ENCODE assay signal across 8 mouse cellular contexts in the genomic region with DNA sequence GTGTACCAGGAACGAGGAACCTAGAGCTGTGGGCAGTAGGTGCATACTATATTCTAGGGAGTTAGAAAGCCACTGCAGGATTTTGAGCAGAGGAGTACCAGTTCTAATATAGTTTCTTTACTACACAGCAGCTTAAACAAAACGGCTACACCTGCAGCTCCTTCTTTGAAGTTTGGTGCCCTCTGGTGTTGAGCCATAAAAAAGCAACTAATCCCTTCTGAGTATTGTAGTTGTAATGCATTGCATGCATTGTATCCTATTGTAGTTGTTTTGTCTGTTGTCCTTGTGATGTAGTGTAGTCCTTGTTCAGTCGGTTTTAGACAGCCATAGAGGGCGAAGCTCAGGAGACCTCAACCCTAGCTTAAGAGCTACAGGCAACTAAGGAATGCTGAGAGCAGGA.
A peak's percentile ranks its signal among the peaks of the same experiment; 100 is the strongest.
DNase-seq lines count a peak whose midpoint lies in the region; ATAC-seq and TF ChIP-seq lines count a peak whose summit lies in the region.

No protein-coding gene starts in this region.

- H3K27ac ChIP-seq in CH12.LX (ENCODE audit: insufficient read depth, low read depth) = no peak overlapping the region
- no peak overlapping the region for H3K27ac ChIP-seq in forebrain, postnatal 0 days (ENCODE audit: low read depth, low read length)
- H3K27ac ChIP-seq in kidney, postnatal 0 days = no peak overlapping the region

- no peaks in the 10 kb centered on the region for H3K9me3 ChIP-seq in CH12.LX (replicated peaks; ENCODE audit: low read length)
- H3K9me3 ChIP-seq in forebrain, postnatal 0 days (ENCODE audit: low read length) = no peaks in the 10 kb centered on the region
- no peaks in the 10 kb centered on the region for H3K9me3 ChIP-seq in kidney, postnatal 0 days (replicated peaks; ENCODE audit: low read length)

- peak; percentile 58 to 93 for TF ChIP-seq CTCF in CH12.LX (conservative IDR thresholded peaks at IDR 0.05 in 1 of 2, IDR thresholded peaks at IDR 0.05 in 1 of 2; ENCODE audit: low read depth in 2 of 2, low read length in 2 of 2)
- peak; percentile 82 for TF ChIP-seq CTCF in forebrain, postnatal 0 days (IDR thresholded peaks at IDR 0.05; ENCODE audit: low read depth)
- TF ChIP-seq CTCF in kidney, postnatal 0 days (IDR thresholded peaks at IDR 0.05; ENCODE audit: low read depth) = peak; percentile 90

- TF ChIP-seq EP300 in CH12.LX (IDR thresholded peaks at IDR 0.05; ENCODE audit: low read length) = no peak

- H3K4me2 ChIP-seq in CH12.LX (ENCODE audit: insufficient read depth, low read depth, poor library complexity, severe bottlenecking) = no peak overlapping the region
- no peak overlapping the region for H3K4me2 ChIP-seq in forebrain, postnatal 0 days (ENCODE audit: low read depth)
- no peak overlapping the region for H3K4me2 ChIP-seq in kidney, postnatal 0 days (ENCODE audit: low read length)

- peak; percentile 97 for TF ChIP-seq RAD21 in CH12.LX (IDR thresholded peaks at IDR 0.05; ENCODE audit: low read depth, low read length)

- no peaks in the 10 kb centered on the region for H3K27me3 ChIP-seq in CH12.LX (replicated peaks)
- no peaks in the 10 kb centered on the region for H3K27me3 ChIP-seq in forebrain, postnatal 0 days (ENCODE audit: insufficient read depth, low read length)
- H3K27me3 ChIP-seq in kidney, postnatal 0 days (ENCODE audit: insufficient read depth, low read length) = no peaks in the 10 kb centered on the region

- in situ Hi-C loops in CH12.LX (cut with MboI; ENCODE audit: low pct_ligation_motif_present, low pct_unique_long_range_greater_than_20kb, low sequenced_read_pairs) = loop anchor here (5.0 to 10.0 kb wide), 2 partner anchors 220 to 382 kb away; no protein-coding TSS in a partner anchor

- TF ChIP-seq POLR2A in CH12.LX (IDR thresholded peaks at IDR 0.05; ENCODE audit: low read depth, low read length) = no peak

- WGBS in forebrain, postnatal 0 days = 49% methylated on average over 4 of the region's 4 CpGs
- 58% methylated on average over 4 of the region's 4 CpGs for WGBS in kidney, postnatal 0 days

- dilution Hi-C loops in CH12.LX (cut with MboI; ENCODE audit: extremely low pct_ligation_motif_present, extremely low pct_unique_long_range_greater_than_20kb, low sequenced_read_pairs) = no loop called here

- peak; percentile 72 for ATAC-seq in forebrain, postnatal 0 days
- ATAC-seq in kidney, postnatal 0 days (replicated peaks; ENCODE audit: low FRiP score, low read depth) = no peak
- peak; percentile 76 for ATAC-seq in neutrophil, adult 5-6 weeks (ENCODE audit: extremely low read depth, insufficient number of reproducible peaks, low FRiP score, poor library complexity, severe bottlenecking)

- H3K36me3 ChIP-seq in CH12.LX (replicated peaks in 1 of 2; ENCODE audit: control insufficient read depth in 1 of 2, insufficient read depth in 1 of 2, low read length in 1 of 2) = peaks cover 32 to 75% of the 10 kb centered on the region in 2 experiments
- peaks cover 32% of the 10 kb centered on the region for H3K36me3 ChIP-seq in forebrain, postnatal 0 days (ENCODE audit: insufficient read depth)
- peaks cover 18% of the 10 kb centered on the region for H3K36me3 ChIP-seq in kidney, postnatal 0 days (ENCODE audit: insufficient read depth, low read length)

- no peaks in the 10 kb centered on the region for H3K4me1 ChIP-seq in CH12.LX (ENCODE audit: control insufficient read depth in 1 of 2, insufficient read depth in 2 of 2)
- no peaks in the 10 kb centered on the region for H3K4me1 ChIP-seq in forebrain, postnatal 0 days (ENCODE audit: insufficient read depth)
- no peaks in the 10 kb centered on the region for H3K4me1 ChIP-seq in kidney, postnatal 0 days (replicated peaks; ENCODE audit: insufficient read depth, low read length)

- H3K79me2 ChIP-seq in CH12.LX (replicated peaks; ENCODE audit: control insufficient read depth, extremely low read depth, insufficient read depth, poor library complexity, severe bottlenecking) = no peaks in the 10 kb centered on the region; the same call in 1 of the 2 replicates

- no peak overlapping the region for H3K9ac ChIP-seq in CH12.LX (ENCODE audit: insufficient read depth, low read depth)
- no peak overlapping the region for H3K9ac ChIP-seq in forebrain, postnatal 0 days
- no peak overlapping the region for H3K9ac ChIP-seq in kidney, postnatal 0 days (ENCODE audit: low read depth, low read length)

- no peak overlapping the region for H3K4me3 ChIP-seq in CH12.LX (replicated peaks in 1 of 3; ENCODE audit: low read depth in 2 of 3, low read length in 2 of 3, poor library complexity in 1 of 3)
- no peak overlapping the region for H3K4me3 ChIP-seq in forebrain, postnatal 0 days (ENCODE audit: low read depth, low read length)
- H3K4me3 ChIP-seq in kidney, postnatal 0 days (replicated peaks; ENCODE audit: low read depth, low read length) = no peak overlapping the region

- DNase-seq in 3T3-L1 (ENCODE audit: low read depth, low spot score) (peak; percentile 79), CH12.LX (ENCODE audit: extremely low read depth) (peak; percentile 72)
- DNase-seq in c-Kit-positive CD71-positive TER-119-positive erythroid progenitor cells, embryonic 14.5 days (ENCODE audit: low spot score) = peak; percentile 51
- peak; percentile 87 for DNase-seq in forebrain, postnatal 0 days
- peak; percentile 87 for DNase-seq in kidney, postnatal 0 days (ENCODE audit: low spot score)
- DNase-seq in lung, adult 18-20 months = peak; percentile 19 to 70
- peak; percentile 55 for DNase-seq in yolk sac, embryonic 10.5 days (ENCODE audit: low spot score)

TF ChIP-seq in CH12.LX, 34 proteins besides CTCF, POLR2A, EP300 and RAD21:
- TF ChIP-seq NELFE (IDR thresholded peaks at IDR 0.05; ENCODE audit: low read depth, low read length) (0 out of 2 replicates have a peak, but pooled peaks have one; percentile 23), CHD2 (IDR thresholded peaks at IDR 0.05; ENCODE audit: low read length) (no peak), USF1 (IDR thresholded peaks at IDR 0.05; ENCODE audit: low read depth, low read length) (no peak), SIN3A (IDR thresholded peaks at IDR 0.05; ENCODE audit: low read length) (peak; percentile 52; the same call in 1 of the 2 replicates), SMC3 (IDR thresholded peaks at IDR 0.05; ENCODE audit: low read depth, low read length) (peak; percentile 95), ZC3H11A (IDR thresholded peaks at IDR 0.05; ENCODE audit: low read depth, low read length) (peak; percentile 87)
